Mouse (Mus musculus) neural tube, embryonic 14.5 days (tissue): ENCODE results near the gene 9830107B12Rik. TPM values are rescaled to one million over a fixed set of nuclear protein-coding genes. Genes with fewer than 3 reads are reported as not detected.
A peak's percentile ranks its signal among the peaks of the same experiment; 100 is the strongest.

Source experiments
- ATAC-seq: fragments of 200-750 bp; cut with Nextera tagmentation; 2 replicates; pipeline ENCODE4 v1.8.0; 2017; ENCODE audit warnings: low read depth, mild to moderate bottlenecking, moderate TSS enrichment, moderate library complexity
- H3K27ac ChIP-seq: fragments of 300-500 bp; sonication (generic); 2 replicates; pipeline ENCODE4 v1.5.1; 2014; ENCODE audit warnings: low read depth, mild to moderate bottlenecking, control low read depth, low read length, moderate library complexity, mixed read lengths
- H3K27me3 ChIP-seq: fragments of 300-500 bp; sonication (generic); 2 replicates; pipeline ENCODE4 v1.6.1; 2014; ENCODE audit warnings: low read length; ENCODE audit not compliant: control insufficient read depth, insufficient read depth
- H3K36me3 ChIP-seq: fragments of 300-500 bp; sonication (generic); 2 replicates; pipeline ENCODE4 v1.6.1; 2014; ENCODE audit warnings: low read length, mixed read lengths; ENCODE audit not compliant: control insufficient read depth, insufficient read depth
- H3K4me1 ChIP-seq: fragments of 300-500 bp; sonication (generic); 2 replicates; pipeline ENCODE4 v1.6.1; 2014; ENCODE audit warnings: low read length; ENCODE audit not compliant: control insufficient read depth, insufficient read depth
- H3K4me2 ChIP-seq: fragments of 300-500 bp; sonication (generic); 2 replicates; pipeline ENCODE4 v1.6.1; 2014; ENCODE audit warnings: mild to moderate bottlenecking, low read depth, low read length, control low read depth
- H3K4me3 ChIP-seq: fragments of 300-500 bp; sonication (generic); 2 replicates; pipeline ENCODE4 v1.5.1; 2014; ENCODE audit warnings: low read depth, low read length, control low read depth, mixed read lengths
- H3K9ac ChIP-seq: fragments of 300-500 bp; sonication (generic); replicated peaks from 2 replicates; pipeline ENCODE4 v1.6.1; 2014; ENCODE audit warnings: low read depth, mild to moderate bottlenecking, control low read depth, low read length, mixed read lengths
- H3K9me3 ChIP-seq: fragments of 300-500 bp; sonication (generic); 2 replicates; pipeline ENCODE4 v1.6.1; 2016; ENCODE audit warnings: low read length; ENCODE audit not compliant: control insufficient read depth
- WGBS: fragments of 180-500 bp; shearing (Covaris S2); extraction: QIAGEN DNeasy Blood & Tissue Kit; methylation state at CpG from one replicate; pipeline ENCODE4 v1.1.7; 2014; 5-methylcytosine and 5-hydroxymethylcytosine counted together
- polyA plus RNA-seq: library from polyadenylated mRNA; unstranded; fragments of >200 nt; fragmentation: Nextera tagmentation; extraction: Ambion mirVana; gene quantifications from 2 replicates; pipeline ENCODE4 v1.2.1, GENCODE M21; 2014

9830107B12Rik gene
- polyA plus RNA-seq, 1 experiment from 2014 or later = not detected

DNA sequence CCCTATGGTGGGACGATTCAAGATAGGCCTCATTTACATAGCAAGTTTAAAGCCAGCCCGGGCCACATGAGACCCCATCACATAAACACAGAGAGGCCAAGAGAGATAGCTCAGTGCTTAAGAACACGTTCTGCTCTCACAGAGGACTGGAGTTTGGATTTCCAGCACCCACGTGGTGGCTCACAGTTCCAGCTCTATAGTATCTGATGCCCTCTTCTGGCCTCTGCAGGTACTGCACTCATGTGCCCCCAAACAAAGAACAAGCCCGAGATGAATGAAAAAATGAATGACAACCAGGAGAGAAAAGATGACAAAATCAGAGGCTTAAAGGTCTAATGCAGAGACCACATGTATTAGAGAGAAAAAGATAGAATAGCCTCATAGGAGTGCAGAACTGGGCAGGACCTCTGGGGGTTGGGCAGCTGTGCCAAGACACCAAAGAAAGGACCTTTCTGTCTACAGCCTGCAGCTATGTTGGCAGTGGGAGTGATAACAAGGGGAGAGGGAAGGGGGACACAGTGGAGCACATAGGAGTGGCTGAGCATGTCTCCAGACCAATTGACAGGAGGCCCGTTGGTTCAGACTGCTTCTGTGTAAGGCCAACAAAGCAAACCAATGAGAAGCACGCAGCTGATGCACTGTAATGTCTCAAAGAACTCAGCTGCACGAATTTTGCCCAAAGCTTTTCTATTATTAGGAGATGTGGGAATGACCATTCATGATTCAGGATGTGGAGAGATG is 35.4 kb downstream of the 9830107B12Rik start:
- Histone ChIP-seq H3K27me3 (no peaks in the 10 kb centered on the region), H3K4me2 (no peak overlapping the region), H3K9ac (no peak overlapping the region), H3K27ac (no peak overlapping the region), H3K9me3 (peaks cover 4% of the 10 kb centered on the region; the same call in 1 of the 2 replicates), H3K4me1 (no peaks in the 10 kb centered on the region), H3K4me3 (no peak overlapping the region), H3K36me3 (no peaks in the 10 kb centered on the region)
- 43% methylated on average over 8 of the region's 8 CpGs for WGBS
- ATAC-seq = no peak

DNA sequence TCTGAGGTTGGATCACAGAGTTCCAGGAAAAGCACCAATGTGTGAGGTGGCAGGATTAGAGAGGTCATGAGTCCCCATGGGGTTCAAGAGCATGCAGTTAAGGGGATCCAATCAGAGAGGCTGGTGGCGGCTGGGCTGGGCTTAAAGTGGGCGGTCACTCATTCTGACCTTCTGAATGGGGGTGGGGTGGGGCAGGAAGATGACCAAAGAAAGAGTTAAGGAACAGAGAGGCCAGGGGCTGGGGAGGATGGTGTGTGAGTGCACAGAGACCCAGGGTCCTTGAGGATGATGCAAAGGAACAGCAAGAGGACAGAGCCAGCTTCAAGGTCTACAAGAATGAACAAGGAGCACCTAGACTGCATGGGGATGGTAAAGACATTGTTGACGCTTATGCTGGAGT is 37.5 kb downstream of the 9830107B12Rik start:
- peaks cover under 1% of the 10 kb centered on the region; the same call in 1 of the 2 replicates for H3K9me3 ChIP-seq
- no peak overlapping the region for H3K9ac ChIP-seq
- no peaks in the 10 kb centered on the region for H3K36me3 ChIP-seq
- H3K27ac ChIP-seq = no peak overlapping the region
- WGBS = 76% methylated on average over 3 of the region's 3 CpGs
- no peak overlapping the region for H3K4me3 ChIP-seq
- no peak for ATAC-seq
- no peak overlapping the region for H3K4me2 ChIP-seq
- H3K4me1 ChIP-seq = no peaks in the 10 kb centered on the region
- no peaks in the 10 kb centered on the region for H3K27me3 ChIP-seq

DNA sequence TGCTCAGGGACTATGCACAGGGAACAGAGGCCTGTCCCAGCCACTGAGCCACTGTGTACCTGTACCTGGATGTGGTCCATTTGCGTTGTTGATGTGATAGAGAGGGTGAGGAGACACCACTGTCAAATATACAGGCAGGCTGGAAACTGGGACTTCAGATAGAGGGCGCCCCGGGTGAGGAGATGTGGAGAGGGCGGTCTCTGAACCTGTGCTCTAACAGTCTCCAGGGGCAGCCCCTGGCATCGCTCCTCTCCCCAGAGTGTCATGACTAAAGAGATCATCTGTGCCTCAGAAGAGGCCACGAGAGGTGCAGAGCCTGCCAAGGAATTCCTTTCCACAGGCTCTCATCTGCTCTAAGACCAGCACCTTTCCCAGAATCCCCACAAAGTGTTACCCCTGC is 38.2 kb downstream of the 9830107B12Rik start:
- no peak for ATAC-seq
- H3K27me3 ChIP-seq = no peaks in the 10 kb centered on the region
- no peak overlapping the region for H3K4me2 ChIP-seq
- H3K9me3 ChIP-seq = no peaks in the 10 kb centered on the region
- no peak overlapping the region for H3K4me3 ChIP-seq
- WGBS = 52% methylated on average over 6 of the region's 6 CpGs
- H3K9ac ChIP-seq = no peak overlapping the region
- no peaks in the 10 kb centered on the region for H3K36me3 ChIP-seq
- H3K27ac ChIP-seq = no peak overlapping the region
- no peaks in the 10 kb centered on the region for H3K4me1 ChIP-seq

DNA sequence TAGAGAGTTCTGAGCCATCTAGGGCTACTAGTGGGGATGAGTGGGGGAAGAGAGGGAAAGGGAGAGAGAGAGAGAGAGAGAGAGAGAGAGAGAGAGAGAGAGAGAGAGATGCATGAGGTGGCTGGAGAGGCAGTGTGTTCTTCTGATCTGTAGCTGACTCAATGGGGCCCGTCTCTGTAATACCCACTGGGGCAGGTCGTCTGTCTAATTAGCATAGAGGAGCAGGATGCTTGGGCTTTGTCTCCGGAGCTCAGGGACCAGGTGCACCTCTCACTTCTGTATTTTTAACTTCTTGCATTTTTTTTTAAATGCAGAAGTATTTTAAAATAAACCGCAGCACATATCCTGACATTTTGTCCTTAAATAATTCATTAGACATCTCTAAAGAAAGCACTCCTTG is 38.7 kb downstream of the 9830107B12Rik start:
- H3K9me3 ChIP-seq = no peaks in the 10 kb centered on the region
- H3K9ac ChIP-seq = no peak overlapping the region
- no peak overlapping the region for H3K27ac ChIP-seq
- H3K36me3 ChIP-seq = no peaks in the 10 kb centered on the region
- no peak overlapping the region for H3K4me2 ChIP-seq
- H3K4me3 ChIP-seq = no peak overlapping the region
- H3K4me1 ChIP-seq = no peaks in the 10 kb centered on the region
- ATAC-seq = no peak
- no peaks in the 10 kb centered on the region; the same call in 1 of the 2 replicates for H3K27me3 ChIP-seq
- WGBS = 47% methylated on average over 4 of the region's 4 CpGs

DNA sequence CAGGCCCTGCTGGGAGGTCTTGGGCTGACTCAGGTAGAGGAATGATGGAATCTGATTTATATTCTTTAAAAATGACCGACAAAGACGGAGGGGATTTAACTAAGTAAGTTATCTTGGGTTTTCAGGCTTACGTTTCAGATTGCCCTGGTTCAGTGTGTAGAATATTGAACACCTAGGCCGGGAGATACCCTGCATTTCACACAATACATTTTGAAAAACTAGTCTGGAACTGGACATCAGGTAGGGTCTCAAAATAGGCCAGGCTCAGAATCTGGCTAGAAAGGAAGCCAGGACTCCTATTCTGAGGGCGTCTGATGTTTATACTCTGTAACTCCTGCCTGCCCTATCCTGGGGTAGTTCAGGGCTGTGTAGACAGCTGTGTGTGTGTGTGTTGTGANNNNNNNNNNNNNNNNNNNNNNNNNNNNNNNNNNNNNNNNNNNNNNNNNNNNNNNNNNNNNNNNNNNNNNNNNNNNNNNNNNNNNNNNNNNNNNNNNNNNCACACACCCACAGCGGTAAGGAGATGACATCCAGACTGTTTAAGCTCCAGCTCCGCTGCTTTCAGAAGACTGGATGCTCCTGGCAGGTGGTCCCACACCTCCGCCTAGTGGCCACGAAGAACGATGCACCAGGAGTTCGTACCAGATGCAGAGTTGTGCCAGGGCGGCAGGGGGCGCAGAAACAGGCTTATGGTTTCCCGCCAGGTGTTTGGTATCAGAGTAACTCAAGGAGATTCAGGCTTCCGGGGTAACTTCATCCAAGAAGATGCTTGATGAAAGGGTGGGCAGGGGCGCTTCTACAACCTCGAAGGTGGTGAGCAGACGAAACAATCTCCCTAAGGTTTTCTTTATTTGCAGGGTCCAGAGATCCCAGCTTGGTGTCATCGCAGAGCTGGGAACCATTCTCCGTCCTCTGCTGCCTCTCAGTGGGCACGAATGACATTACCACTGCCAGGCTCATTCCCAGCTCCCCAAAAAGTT is 45.3 kb downstream of the 9830107B12Rik start:
- peak overlapping the region; percentile 41 for H3K4me2 ChIP-seq
- no peak overlapping the region for H3K27ac ChIP-seq
- no peaks in the 10 kb centered on the region for H3K36me3 ChIP-seq
- H3K4me3 ChIP-seq = no peak overlapping the region
- no peaks in the 10 kb centered on the region for H3K9me3 ChIP-seq
- no peak overlapping the region for H3K9ac ChIP-seq
- peaks cover 34% of the 10 kb centered on the region for H3K27me3 ChIP-seq
- peak; percentile 81 for ATAC-seq
- 12% methylated on average over 21 of the region's 21 CpGs for WGBS
- peaks cover 23% of the 10 kb centered on the region; the same call in 1 of the 2 replicates for H3K4me1 ChIP-seq

DNA sequence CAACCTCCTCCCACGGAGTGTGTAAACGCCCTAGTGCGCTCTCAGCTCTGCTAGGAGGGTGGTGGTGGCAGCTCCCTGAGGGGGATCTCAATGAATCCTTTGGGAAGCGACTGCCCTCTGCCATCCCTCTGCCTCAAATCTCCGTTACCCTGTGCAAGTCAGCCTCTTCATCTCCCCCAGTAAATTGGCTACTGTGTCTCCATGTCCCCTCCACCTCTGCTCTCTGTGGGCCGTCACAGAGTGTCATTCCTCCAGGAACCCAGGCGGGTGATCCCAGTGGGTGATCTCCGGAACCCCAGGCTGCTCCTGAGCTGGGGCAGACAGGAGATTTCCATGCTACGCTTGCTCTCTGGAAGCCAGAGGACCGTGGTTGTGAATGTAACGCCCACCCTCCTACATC is 46.8 kb downstream of the 9830107B12Rik start:
- Histone ChIP-seq H3K27ac (no peak overlapping the region), H3K9me3 (no peaks in the 10 kb centered on the region), H3K27me3 (peaks cover 42% of the 10 kb centered on the region), H3K9ac (no peak overlapping the region), H3K4me1 (peaks cover 24% of the 10 kb centered on the region; the same call in 1 of the 2 replicates), H3K4me2 (no peak overlapping the region), H3K4me3 (no peak overlapping the region), H3K36me3 (no peaks in the 10 kb centered on the region)
- ATAC-seq = no peak
- 8% methylated on average over 11 of the region's 11 CpGs for WGBS

DNA sequence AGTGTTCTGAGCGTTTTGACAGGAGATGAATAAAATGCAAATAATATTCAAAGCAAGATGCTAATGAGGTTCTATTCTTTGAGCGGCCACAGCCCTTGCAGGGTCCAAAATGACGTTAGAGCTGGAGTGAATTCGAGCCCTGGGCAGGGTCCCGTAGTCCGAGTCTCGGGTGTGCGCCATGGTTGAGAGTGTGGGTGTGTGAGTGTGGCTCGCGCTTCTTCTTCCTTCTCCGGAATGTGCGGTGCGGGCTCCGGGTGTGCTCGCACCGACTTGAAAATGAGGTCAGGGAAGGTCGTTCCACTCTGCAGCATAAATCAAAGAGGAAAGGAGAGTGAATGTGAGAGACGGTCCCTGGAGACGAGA is 47.6 kb downstream of the 9830107B12Rik start:
- H3K4me1 ChIP-seq = peaks cover 24% of the 10 kb centered on the region; the same call in 1 of the 2 replicates
- H3K36me3 ChIP-seq = no peaks in the 10 kb centered on the region
- H3K9me3 ChIP-seq = no peaks in the 10 kb centered on the region
- H3K4me3 ChIP-seq = no peak overlapping the region
- H3K9ac ChIP-seq = no peak overlapping the region
- H3K4me2 ChIP-seq = no peak overlapping the region
- under 1% methylated on average over 19 of the region's 19 CpGs for WGBS
- peaks cover 44% of the 10 kb centered on the region for H3K27me3 ChIP-seq
- H3K27ac ChIP-seq = no peak overlapping the region
- no peak for ATAC-seq

DNA sequence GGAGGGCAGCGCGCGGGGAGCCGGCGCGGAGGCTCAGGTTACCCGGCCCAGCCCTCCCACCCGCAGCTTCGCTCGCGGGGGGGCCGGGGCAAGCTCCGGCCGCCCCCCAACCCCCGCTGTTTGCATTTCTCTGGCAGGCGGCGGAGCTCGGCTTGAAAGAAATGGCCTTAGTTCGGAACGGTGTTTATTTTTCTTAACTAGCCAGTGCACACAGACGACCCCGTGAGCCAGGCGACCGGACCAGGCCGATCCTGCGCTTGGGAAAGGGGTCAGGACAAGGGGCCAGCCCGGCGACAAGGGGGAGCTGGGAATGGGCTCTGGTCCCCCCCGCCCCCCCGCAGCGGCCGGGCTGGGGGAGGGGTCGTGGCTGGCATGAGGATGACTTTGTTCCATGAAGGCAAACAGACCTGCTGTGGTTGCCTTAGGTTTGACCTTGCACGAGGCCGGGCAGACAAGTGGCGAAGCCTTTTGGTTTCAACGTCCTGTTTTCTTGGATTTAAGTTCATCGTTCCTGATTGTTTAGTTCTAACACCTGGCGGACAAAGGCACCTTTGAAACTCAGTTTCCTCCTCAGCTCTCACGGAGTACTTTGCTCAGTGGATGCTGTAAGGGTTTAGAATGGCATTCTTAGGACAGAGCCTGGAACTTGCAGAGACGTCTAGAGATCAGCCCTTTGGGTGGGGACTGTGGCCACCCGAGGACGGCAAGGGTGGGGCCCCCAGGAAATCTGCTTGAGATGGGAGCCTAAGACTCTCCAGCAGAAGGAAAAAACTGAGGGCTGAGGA is 48.1 kb downstream of the 9830107B12Rik start:
- H3K36me3 ChIP-seq = no peaks in the 10 kb centered on the region
- H3K4me3 ChIP-seq = peak overlapping the region; percentile 17; the same call in 1 of the 2 replicates
- peaks cover 24% of the 10 kb centered on the region; the same call in 1 of the 2 replicates for H3K4me1 ChIP-seq
- H3K27me3 ChIP-seq = peaks cover 44% of the 10 kb centered on the region
- H3K9me3 ChIP-seq = no peaks in the 10 kb centered on the region
- H3K9ac ChIP-seq = no peak overlapping the region
- WGBS = 1% methylated on average over 39 of the region's 43 CpGs
- H3K27ac ChIP-seq = no peak overlapping the region
- peak overlapping the region; percentile 39 for H3K4me2 ChIP-seq
- no peak for ATAC-seq
